Mouse (Mus musculus): ENCODE measurements around the gene Gm21988.

The Gm21988 gene

DNA sequence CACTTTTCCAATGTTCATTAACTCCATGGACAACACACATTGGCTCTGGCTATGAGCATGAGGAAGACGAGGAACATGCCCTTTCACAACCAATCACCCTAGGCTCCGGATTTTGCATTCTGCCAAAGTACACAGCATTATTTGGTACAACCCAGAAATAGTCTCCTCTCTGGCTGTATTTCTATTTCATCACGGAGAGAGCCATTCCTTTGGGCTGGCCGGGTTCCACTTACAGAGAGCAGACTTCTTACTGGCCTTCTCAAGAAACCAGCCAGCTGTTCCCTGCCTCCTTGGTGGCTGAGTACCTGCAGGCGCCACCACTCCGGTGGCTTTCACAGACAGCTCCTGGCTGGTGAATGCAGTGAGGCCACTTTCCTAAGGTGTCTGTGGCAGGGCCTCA is 27.2 kb downstream of the Gm21988 start, which contains the start of gene Slc16a11:
Slc16a11 (plus strand) TSS at position 330 of the 400 bp plus-strand sequence.
- H3K27me3 ChIP-seq (ENCODE audit: insufficient read depth, low read length): peaks cover 52% of the 10 kb centered on the region
- H3K9me3 ChIP-seq (ENCODE audit: low read length): no peaks in the 10 kb centered on the region
- H3K4me1 ChIP-seq (replicated peaks; ENCODE audit: low read depth, low read length): peaks cover 49% of the 10 kb centered on the region
- H3K4me3 ChIP-seq (replicated peaks; ENCODE audit: low read length): peak within 1 kb of the TSS; percentile 74
- peaks cover 10% of the 10 kb centered on the region for H3K36me3 ChIP-seq (ENCODE audit: insufficient read depth, low read length)
- TF ChIP-seq POU5F1 (IDR thresholded peaks at IDR 0.05; ENCODE audit: borderline replicate concordance, low read length) (no peak), NANOG (IDR thresholded peaks at IDR 0.05; ENCODE audit: borderline replicate concordance, low read length) (no peak), CTCF (conservative IDR thresholded peaks at IDR 0.05; ENCODE audit: low read length) (no peak)

DNA sequence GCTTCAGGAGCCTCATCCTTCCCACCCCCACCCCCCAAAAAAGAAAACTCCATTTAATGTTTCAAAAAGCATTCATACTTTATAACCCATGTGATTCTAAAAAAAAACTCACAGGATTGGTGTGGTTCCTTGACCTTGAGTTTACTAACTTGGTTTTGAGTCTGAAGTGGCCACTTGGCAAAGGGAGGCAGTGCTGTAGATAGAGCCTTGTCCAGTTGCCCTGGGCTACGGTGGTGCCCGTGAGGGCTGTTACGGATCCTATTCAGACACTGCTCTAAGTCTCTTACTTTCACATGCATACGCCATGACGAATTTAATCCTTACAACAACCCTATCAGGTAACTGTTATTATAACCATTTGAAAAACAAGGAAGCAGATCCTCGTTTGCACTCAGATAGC is 27.7 kb downstream of the Gm21988 start:
- TF ChIP-seq CTCF (conservative IDR thresholded peaks at IDR 0.05; ENCODE audit: low read length) (no peak), NANOG (IDR thresholded peaks at IDR 0.05; ENCODE audit: borderline replicate concordance, low read length) (no peak), POU5F1 (IDR thresholded peaks at IDR 0.05; ENCODE audit: borderline replicate concordance, low read length) (no peak)
- H3K9me3 ChIP-seq (ENCODE audit: low read length): no peaks in the 10 kb centered on the region
- H3K27me3 ChIP-seq (ENCODE audit: insufficient read depth, low read length): peaks cover 48% of the 10 kb centered on the region
- peaks cover 49% of the 10 kb centered on the region for H3K4me1 ChIP-seq (replicated peaks; ENCODE audit: low read depth, low read length)
- H3K36me3 ChIP-seq (ENCODE audit: insufficient read depth, low read length): peaks cover 6% of the 10 kb centered on the region
- H3K4me3 ChIP-seq (replicated peaks; ENCODE audit: low read length): no peak overlapping the region

DNA sequence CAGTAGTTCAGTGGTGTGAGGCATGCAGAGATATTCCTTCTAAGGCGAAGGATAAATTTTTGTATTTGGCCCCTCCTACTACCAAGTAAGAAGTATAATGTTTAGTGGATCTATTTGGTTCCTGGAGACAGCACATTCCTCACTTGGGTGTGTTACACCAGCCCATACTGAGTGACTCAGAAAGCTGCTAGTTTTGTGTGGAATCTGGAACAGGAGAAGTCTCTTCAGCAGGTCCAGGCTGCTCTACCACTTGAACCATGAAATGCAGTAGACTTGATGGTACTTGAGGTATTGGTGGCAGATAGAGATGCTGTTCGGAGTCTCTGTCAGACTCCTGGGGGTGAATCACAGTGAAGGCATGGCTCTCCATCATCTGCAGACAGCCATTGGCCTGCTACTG is 28.9 kb downstream of the Gm21988 start:
- no peak for TF ChIP-seq CTCF (conservative IDR thresholded peaks at IDR 0.05; ENCODE audit: low read length)
- no peak for TF ChIP-seq NANOG (IDR thresholded peaks at IDR 0.05; ENCODE audit: borderline replicate concordance, low read length)
- no peak for TF ChIP-seq POU5F1 (IDR thresholded peaks at IDR 0.05; ENCODE audit: borderline replicate concordance, low read length)
- H3K9me3 ChIP-seq (ENCODE audit: low read length): no peaks in the 10 kb centered on the region
- peaks cover 40% of the 10 kb centered on the region for H3K27me3 ChIP-seq (ENCODE audit: insufficient read depth, low read length)
- peaks cover 46% of the 10 kb centered on the region for H3K4me1 ChIP-seq (replicated peaks; ENCODE audit: low read depth, low read length)
- H3K4me3 ChIP-seq (replicated peaks; ENCODE audit: low read length): no peak overlapping the region
- H3K36me3 ChIP-seq (ENCODE audit: insufficient read depth, low read length): no peaks in the 10 kb centered on the region

DNA sequence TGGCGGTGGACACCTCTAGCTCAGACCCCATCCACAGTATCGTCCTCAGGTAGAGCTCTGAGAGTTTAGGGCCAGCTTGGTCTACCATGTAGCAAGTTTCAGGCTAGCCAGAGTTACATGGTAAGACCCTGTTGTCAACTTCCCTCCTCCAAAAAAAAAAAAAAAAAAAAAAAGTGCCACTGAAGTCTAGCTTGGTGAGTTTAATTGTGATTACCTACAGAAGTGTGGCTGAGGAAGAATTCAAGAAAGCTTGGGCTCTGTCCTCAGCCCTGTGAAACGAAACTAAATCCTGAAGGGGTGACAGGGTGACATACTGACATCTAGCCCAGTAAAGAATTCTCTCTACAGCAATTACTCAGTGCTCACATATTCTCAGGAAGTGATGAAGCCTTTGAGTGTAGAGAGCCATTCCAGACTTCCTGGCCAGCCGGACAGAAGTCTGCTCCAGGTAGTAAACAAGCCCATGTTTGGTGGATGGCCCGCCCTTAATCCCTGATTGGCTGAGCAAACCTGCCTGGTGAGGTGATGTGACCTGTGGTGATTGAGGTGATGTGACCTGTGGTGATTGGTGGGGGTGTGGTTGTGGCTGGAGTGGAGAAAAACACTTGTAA is 30.7 kb downstream of the Gm21988 start:
- peaks cover 28% of the 10 kb centered on the region; the same call in 1 of the 2 replicates for H3K4me1 ChIP-seq (replicated peaks; ENCODE audit: low read depth, low read length)
- 0 out of 2 replicates have a peak overlapping the region, but pooled peaks have one; percentile 13 for H3K4me3 ChIP-seq (replicated peaks; ENCODE audit: low read length)
- no peaks in the 10 kb centered on the region for H3K36me3 ChIP-seq (ENCODE audit: insufficient read depth, low read length)
- TF ChIP-seq NANOG (IDR thresholded peaks at IDR 0.05; ENCODE audit: borderline replicate concordance, low read length) (no peak), CTCF (conservative IDR thresholded peaks at IDR 0.05; ENCODE audit: low read length) (no peak), POU5F1 (IDR thresholded peaks at IDR 0.05; ENCODE audit: borderline replicate concordance, low read length) (no peak)
- no peaks in the 10 kb centered on the region for H3K9me3 ChIP-seq (ENCODE audit: low read length)
- H3K27me3 ChIP-seq (ENCODE audit: insufficient read depth, low read length): peaks cover 25% of the 10 kb centered on the region

DNA sequence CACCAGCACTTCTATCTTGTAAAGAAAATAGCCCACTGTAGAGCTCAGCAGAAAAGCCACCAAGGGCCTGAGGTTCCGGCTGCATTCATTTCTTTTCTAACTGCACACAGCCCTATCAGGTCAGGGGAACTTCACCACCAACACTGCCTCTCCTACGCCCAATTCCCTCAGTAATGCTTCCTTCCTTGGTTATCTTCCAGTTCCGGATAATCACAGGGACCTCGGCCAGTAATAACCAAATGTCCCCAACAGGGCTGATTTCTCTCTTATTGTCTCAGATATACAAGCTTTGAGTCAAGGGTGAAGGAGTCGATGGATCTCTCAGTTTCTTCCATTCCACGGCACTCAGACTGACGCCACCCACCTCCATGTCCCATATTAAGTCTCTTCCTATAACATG is 32.3 kb downstream of the Gm21988 start:
- Histone ChIP-seq H3K4me1 (replicated peaks; ENCODE audit: low read depth, low read length) (peaks cover 22% of the 10 kb centered on the region; the same call in 1 of the 2 replicates), H3K4me3 (replicated peaks; ENCODE audit: low read length) (no peak overlapping the region)

DNA sequence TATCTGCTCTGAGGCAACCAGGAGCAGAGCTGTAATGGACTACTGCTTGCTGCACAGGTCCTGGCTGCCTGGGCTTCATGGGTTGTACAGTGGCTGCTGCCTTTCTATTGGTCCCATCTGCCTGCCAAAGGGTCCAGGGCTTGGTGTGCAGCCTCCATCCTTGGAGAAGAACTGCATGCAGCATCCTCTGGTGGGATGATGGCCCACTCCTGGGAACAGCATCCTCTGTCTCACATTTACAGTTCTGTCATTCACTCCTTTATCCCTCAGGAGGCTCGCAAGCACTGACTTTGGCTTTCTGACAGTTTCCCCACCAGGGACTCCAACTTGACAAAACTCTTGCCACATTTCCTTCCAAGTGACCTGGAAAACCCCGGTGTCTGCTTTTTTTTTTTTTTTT is 32.8 kb downstream of the Gm21988 start:
- peaks cover 8% of the 10 kb centered on the region for H3K27me3 ChIP-seq (ENCODE audit: insufficient read depth, low read length)
- H3K9me3 ChIP-seq (ENCODE audit: low read length): no peaks in the 10 kb centered on the region
- H3K4me1 ChIP-seq (replicated peaks; ENCODE audit: low read depth, low read length): peaks cover 25% of the 10 kb centered on the region; the same call in 1 of the 2 replicates
- H3K4me3 ChIP-seq (replicated peaks; ENCODE audit: low read length): no peak overlapping the region
- H3K36me3 ChIP-seq (ENCODE audit: insufficient read depth, low read length): no peaks in the 10 kb centered on the region
- TF ChIP-seq POU5F1 (IDR thresholded peaks at IDR 0.05; ENCODE audit: borderline replicate concordance, low read length) (no peak), CTCF (conservative IDR thresholded peaks at IDR 0.05; ENCODE audit: low read length) (no peak), NANOG (IDR thresholded peaks at IDR 0.05; ENCODE audit: borderline replicate concordance, low read length) (no peak)

More for the DNA sequence above, 32.3 kb downstream of the Gm21988 start:
- no peak for TF ChIP-seq NANOG (IDR thresholded peaks at IDR 0.05; ENCODE audit: borderline replicate concordance, low read length)
- TF ChIP-seq POU5F1 (IDR thresholded peaks at IDR 0.05; ENCODE audit: borderline replicate concordance, low read length): no peak
- TF ChIP-seq CTCF (conservative IDR thresholded peaks at IDR 0.05; ENCODE audit: low read length): no peak
- Histone ChIP-seq H3K27me3 (ENCODE audit: insufficient read depth, low read length) (peaks cover 9% of the 10 kb centered on the region), H3K36me3 (ENCODE audit: insufficient read depth, low read length) (no peaks in the 10 kb centered on the region), H3K9me3 (ENCODE audit: low read length) (no peaks in the 10 kb centered on the region)

DNA sequence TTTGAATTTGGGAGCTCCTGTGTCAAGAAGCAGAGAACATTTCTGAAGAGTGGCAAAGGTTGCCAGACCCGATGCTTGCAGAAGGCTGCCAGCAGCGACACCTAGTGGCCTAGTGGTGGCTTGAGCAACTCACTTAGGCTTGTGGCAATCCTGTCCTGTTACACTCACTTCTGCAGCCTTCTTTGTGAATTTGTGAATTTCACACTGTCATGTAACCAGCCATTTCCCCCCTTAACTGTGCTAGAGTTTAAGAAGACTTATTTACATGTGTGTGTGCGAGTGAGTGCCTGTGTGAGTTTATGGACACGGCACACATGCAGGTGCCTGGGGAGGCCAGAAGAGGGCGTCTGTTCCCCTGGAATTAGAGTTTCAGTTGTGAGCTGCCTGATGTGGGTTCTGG is 37.9 kb downstream of the Gm21988 start:
- peak; percentile 94 for TF ChIP-seq CTCF (conservative IDR thresholded peaks at IDR 0.05; ENCODE audit: low read length)
- TF ChIP-seq NANOG (IDR thresholded peaks at IDR 0.05; ENCODE audit: borderline replicate concordance, low read length): no peak
- Histone ChIP-seq H3K4me1 (replicated peaks; ENCODE audit: low read depth, low read length) (peaks cover 17% of the 10 kb centered on the region), H3K9me3 (ENCODE audit: low read length) (no peaks in the 10 kb centered on the region), H3K36me3 (ENCODE audit: insufficient read depth, low read length) (no peaks in the 10 kb centered on the region), H3K4me3 (replicated peaks; ENCODE audit: low read length) (0 out of 2 replicates have a peak overlapping the region, but pooled peaks have one; percentile 17), H3K27me3 (ENCODE audit: insufficient read depth, low read length) (peaks cover 6% of the 10 kb centered on the region)

DNA sequence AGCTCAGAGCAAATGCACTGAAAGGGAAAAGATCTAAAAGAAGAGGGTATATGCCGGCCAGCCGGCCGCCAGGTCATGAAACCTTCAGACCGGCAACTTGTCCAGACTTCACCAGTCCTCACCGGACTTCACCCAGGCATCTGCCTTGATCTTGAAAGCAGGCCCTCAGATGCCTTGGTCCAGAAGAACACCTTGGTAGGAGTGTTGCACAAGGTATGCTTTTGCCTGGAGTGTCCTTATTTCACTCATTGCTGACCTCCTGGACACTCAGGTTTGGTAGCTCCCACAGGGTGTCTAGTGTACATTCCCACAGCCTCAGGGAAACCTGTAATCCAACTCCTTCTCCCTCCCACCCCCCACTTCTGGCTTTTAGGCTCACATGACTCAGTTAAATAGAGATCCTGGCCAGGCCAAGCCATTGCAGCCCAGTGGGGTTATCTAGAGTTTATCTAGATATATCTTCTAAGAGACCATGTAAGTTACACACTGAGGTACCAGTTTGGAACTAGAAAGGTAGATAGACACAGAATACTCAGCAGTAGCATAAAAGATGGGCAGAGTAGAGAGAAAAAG is 39.5 kb downstream of the Gm21988 start:
- no peak for TF ChIP-seq POU5F1 (IDR thresholded peaks at IDR 0.05; ENCODE audit: borderline replicate concordance, low read length)
- no peak for TF ChIP-seq NANOG (IDR thresholded peaks at IDR 0.05; ENCODE audit: borderline replicate concordance, low read length)
- no peak for TF ChIP-seq CTCF (conservative IDR thresholded peaks at IDR 0.05; ENCODE audit: low read length)
- H3K4me1 ChIP-seq (replicated peaks; ENCODE audit: low read depth, low read length): peaks cover 17% of the 10 kb centered on the region
- peaks cover 2% of the 10 kb centered on the region; the same call in 1 of the 2 replicates for H3K27me3 ChIP-seq (ENCODE audit: insufficient read depth, low read length)
- no peaks in the 10 kb centered on the region for H3K36me3 ChIP-seq (ENCODE audit: insufficient read depth, low read length)
- no peaks in the 10 kb centered on the region; the same call in 1 of the 2 replicates for H3K9me3 ChIP-seq (ENCODE audit: low read length)
- no peak overlapping the region for H3K4me3 ChIP-seq (replicated peaks; ENCODE audit: low read length)

Data from E14TG2a.4 (cell line).